Mouse (Mus musculus) frontal cortex, adult (tissue): Measurements from ENCODE around the gene Vps35l.
A peak's percentile ranks its signal among the peaks of the same experiment; 100 is the strongest.

ENCODE experiments used
- ATAC-seq: cut with Nextera tagmentation; 2 replicates; pipeline ENCODE4 v1.9.2; 2017; ENCODE audit warnings: mild to moderate bottlenecking, moderate library complexity, mixed read lengths; ENCODE audit not compliant: low TSS enrichment

Vps35l gene

GRCm38 (mm10) chr7:118819666-118820065, 79.6 kb downstream of the Vps35l start:
- ATAC-seq, result no peak

GRCm38 (mm10) chr7:118821356-118821755, 81.3 kb downstream of the Vps35l start:
- ATAC-seq, result peak; percentile 41; the same call in 1 of the 2 replicates

- no peak for ATAC-seq
These were observed 82.0 kb downstream of the Vps35l start for GRCm38 (mm10) chr7:118821887-118822556.

DNA sequence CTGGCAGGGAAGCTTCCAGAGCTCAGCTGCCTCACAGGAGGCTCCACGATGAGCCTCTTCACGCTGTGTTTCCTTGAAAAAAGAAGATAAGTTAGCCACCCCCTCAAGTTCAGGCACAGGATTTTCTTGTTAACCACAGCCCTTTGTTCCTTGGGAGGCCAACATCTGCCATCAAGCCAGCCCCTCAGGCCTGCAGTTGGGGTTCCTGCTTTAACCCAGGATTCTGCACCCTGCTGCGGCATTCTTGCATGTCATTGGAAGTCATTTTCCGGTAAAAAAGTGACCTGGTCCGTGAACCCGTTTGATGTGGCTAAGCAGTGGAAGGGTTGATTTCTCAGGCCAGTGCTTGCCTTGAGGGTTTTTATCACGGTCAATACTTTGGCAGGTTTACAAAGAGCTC, 84.4 kb downstream of the Vps35l start:
- ATAC-seq, result no peak

- ATAC-seq, result peak; percentile 51
These were observed 88.0 kb downstream of the Vps35l start for GRCm38 (mm10) chr7:118827975-118828416.

GRCm38 (mm10) chr7:118837901-118838300, 97.9 kb downstream of the Vps35l start:
- no peak for ATAC-seq

- peak; percentile 31; the same call in 1 of the 2 replicates for ATAC-seq
These were observed 101.2 kb downstream of the Vps35l start for GRCm38 (mm10) chr7:118841030-118841745.

GRCm38 (mm10) chr7:118841796-118842195, 101.8 kb downstream of the Vps35l start:
- ATAC-seq, result peak; percentile 87

DNA sequence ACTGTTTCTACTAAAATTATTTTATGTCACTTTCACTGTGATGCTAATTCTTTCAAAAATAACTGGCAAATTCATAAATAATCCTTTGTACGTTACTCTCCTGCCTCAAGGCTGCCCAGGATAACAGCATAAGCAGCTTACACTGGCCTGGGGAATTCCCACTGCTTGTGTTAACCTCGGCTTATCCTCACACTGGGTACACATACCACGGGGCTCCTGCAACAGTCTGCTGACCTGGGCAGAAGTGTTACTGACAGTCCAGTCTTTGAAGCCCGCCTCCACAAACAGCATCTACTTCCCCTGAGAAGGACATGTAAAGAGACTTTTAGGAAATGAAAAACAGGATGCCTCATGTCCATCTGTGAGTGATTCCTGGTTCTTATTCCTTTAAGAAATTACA, 102.9 kb downstream of the Vps35l start:
- no peak for ATAC-seq

GRCm38 (mm10) chr7:118845141-118845540, 105.1 kb downstream of the Vps35l start:
- ATAC-seq, result no peak

- ATAC-seq, result no peak
These were observed 106.3 kb downstream of the Vps35l start for GRCm38 (mm10) chr7:118846329-118846728.

DNA sequence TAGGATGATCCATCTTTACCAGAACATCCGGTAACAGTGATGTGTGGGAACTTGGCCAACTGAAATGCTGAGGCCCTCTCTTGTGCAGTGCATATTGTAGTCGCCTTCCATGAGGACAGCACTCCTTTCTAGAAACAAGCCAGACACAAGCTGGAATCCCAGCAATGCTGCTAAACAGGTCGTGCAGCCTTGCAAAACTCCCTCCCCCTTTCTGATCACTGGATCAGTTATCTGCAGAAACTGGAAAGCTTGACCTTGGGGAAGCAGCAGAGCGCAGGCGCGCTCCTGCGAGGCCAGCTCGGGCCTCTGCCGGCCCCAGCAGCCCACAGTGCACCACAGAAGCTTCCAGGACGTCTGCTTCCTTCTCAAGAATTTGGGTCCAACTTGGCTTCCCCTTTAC, 108.8 kb downstream of the Vps35l start:
- no peak for ATAC-seq

GRCm38 (mm10) chr7:118849543-118850250, 109.7 kb downstream of the Vps35l start:
- no peak for ATAC-seq

- peak; percentile 33; the same call in 1 of the 2 replicates for ATAC-seq
These were observed 110.8 kb downstream of the Vps35l start for GRCm38 (mm10) chr7:118850676-118851290.

DNA sequence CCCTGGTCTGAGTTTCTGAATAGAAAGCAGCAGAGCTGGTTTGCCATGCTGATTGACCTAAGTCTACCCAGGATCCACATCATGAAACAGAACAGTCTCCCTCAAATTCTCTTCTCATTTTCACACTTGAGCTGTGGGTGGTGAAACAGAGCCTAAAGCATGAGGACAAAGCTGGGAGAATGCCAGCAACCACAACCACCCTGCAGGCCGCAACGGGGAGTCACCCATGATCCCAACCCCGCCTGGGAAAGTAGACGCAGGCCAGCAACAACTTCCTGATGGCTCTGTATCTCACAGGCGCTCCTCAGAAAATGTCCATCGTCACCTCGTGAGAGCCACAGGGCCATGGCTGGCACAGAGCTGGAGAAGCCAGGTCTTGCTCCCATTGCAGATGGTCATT, 111.5 kb downstream of the Vps35l start:
- ATAC-seq, result no peak

GRCm38 (mm10) chr7:118852611-118853010, 112.6 kb downstream of the Vps35l start:
- no peak for ATAC-seq

DNA sequence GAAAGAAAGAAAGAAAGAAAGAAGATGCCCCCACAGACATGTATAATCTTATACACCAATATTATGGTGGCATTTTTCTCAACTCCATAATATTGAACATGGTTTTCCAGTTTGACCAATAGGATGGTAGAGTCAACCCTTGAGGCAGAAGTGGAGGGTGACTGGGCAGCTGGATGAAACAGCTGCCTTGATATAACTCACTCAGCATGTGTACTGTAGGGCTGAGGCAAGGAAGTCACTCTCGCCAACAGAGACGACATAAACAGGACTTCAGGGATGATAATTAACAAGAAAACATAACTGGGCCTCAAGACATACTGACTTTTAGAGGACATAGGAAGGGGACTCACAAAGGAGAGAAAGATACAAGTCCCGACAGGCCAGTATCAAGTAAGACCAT, 114.6 kb downstream of the Vps35l start:
- ATAC-seq, result no peak

- ATAC-seq, result peak; percentile 97
These were observed 115.3 kb downstream of the Vps35l start, which contains the start of gene Iqck for GRCm38 (mm10) chr7:118855171-118855876. Gene Iqck (plus strand): TSS chr7:118855752.

DNA sequence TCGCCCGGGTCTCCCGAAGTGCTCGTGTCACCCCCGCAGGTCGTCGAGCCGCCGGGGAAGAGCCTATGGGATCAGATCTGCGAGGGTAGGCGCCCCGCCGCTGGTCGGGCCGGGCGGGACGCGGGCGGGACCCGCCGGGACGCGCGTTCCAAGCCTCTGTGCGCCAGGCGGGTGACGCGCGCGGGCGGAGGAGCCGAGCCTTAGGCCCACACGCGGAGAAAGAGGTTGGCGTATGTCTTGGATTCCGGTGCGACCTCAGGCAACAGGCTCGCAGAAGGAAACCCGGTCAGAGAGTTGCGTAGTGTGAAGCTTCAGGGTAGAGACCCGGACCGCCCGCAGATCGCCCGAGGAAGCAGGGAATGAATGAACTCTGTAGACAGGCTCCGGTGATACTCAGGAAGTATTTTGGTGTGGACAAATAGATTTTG, 115.9 kb downstream of the Vps35l start, which contains the start of gene Knop1:
Gene Knop1 (minus strand): TSS at position 378 of the 428 bp plus-strand sequence.
- peak; percentile 77 for ATAC-seq

DNA sequence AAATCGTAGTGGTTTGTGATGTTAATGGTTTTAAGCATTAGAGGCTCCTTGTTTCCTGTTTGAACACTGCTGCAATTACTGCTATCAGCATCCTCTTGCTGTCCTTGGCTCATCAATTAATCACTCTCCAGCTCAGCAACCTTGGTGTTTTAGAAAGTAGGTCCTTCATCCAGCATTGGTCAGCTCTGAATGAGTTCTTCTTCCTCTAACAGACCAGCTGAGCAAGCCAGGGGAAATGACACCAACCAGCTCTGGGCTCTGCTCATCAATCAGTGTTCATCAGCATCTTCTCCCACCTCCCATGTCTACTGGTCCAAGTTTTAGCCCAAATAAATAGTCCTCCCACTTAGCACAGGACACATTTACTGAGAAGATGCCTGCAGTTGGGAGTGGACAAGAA, 118.6 kb downstream of the Vps35l start:
- ATAC-seq, result no peak

GRCm38 (mm10) chr7:118865362-118865761, 125.3 kb downstream of the Vps35l start:
- no peak for ATAC-seq
